Mouse (Mus musculus) neural tube, embryonic 11.5 days (tissue): ENCODE data around the gene Ide. TPM values are rescaled to one million over a fixed set of nuclear protein-coding genes. Genes with fewer than 3 reads are reported as not detected.

ENCODE experiments used
- ATAC-seq: fragments of 200-750 bp; cut with Nextera tagmentation; 2 replicates; pipeline ENCODE4 v1.8.0; 2017; ENCODE audit warnings: moderate number of reproducible peaks, mild to moderate bottlenecking, moderate TSS enrichment, moderate library complexity; ENCODE audit not compliant: insufficient read depth, low FRiP score, low TSS enrichment
- DNase-seq: peaks from one replicate; pipeline ENCODE4 v3.0.0-alpha.2; 2015; ENCODE audit warnings: low spot score
- H3K27ac ChIP-seq: fragments of 300-500 bp; sonication (generic); 2 replicates; pipeline ENCODE4 v1.5.1; 2014; ENCODE audit warnings: low read depth, mild to moderate bottlenecking, low read length
- H3K27me3 ChIP-seq: fragments of 300-500 bp; sonication (generic); 2 replicates; pipeline ENCODE4 v1.6.1; 2014; ENCODE audit warnings: mild to moderate bottlenecking, low read length, mixed read lengths; ENCODE audit not compliant: control insufficient read depth, insufficient read depth
- H3K36me3 ChIP-seq: fragments of 300-500 bp; sonication (generic); 2 replicates; pipeline ENCODE4 v1.6.1; 2014; ENCODE audit warnings: mild to moderate bottlenecking, low read length, moderate library complexity, mixed read lengths; ENCODE audit not compliant: control insufficient read depth, insufficient read depth
- H3K4me1 ChIP-seq: fragments of 300-500 bp; sonication (generic); 2 replicates; pipeline ENCODE4 v1.6.1; 2014; ENCODE audit warnings: low read length, mixed read lengths; ENCODE audit not compliant: control insufficient read depth, insufficient read depth
- H3K4me2 ChIP-seq: fragments of 300-500 bp; sonication (generic); 2 replicates; pipeline ENCODE4 v1.6.1; 2014; ENCODE audit warnings: low read depth, mild to moderate bottlenecking, moderate library complexity
- H3K4me3 ChIP-seq: fragments of 300-500 bp; sonication (generic); 2 replicates; pipeline ENCODE4 v1.5.1; 2014; ENCODE audit warnings: low read depth, low read length
- H3K9ac ChIP-seq: fragments of 300-500 bp; sonication (generic); 2 replicates; pipeline ENCODE4 v1.6.1; 2014; ENCODE audit warnings: mild to moderate bottlenecking, low read length
- H3K9me3 ChIP-seq: fragments of 300-500 bp; sonication (generic); 2 replicates; pipeline ENCODE4 v1.6.1; 2016; ENCODE audit warnings: low read length; ENCODE audit not compliant: control insufficient read depth
- WGBS: fragments of 180-500 bp; shearing (Covaris S2); extraction: QIAGEN DNeasy Blood & Tissue Kit; methylation state at CpG from one replicate; pipeline ENCODE4 v1.1.7; 2014; 5-methylcytosine and 5-hydroxymethylcytosine counted together
- polyA plus RNA-seq: library from polyadenylated mRNA; unstranded; fragments of >200 nt; fragmentation: Nextera tagmentation; extraction: Ambion mirVana; gene quantifications from 2 replicates; pipeline ENCODE4 v1.2.1, GENCODE M21; 2014

Gene Ide
- polyA plus RNA-seq, 1 experiment from 2014 or later = 67.0 TPM

DNA sequence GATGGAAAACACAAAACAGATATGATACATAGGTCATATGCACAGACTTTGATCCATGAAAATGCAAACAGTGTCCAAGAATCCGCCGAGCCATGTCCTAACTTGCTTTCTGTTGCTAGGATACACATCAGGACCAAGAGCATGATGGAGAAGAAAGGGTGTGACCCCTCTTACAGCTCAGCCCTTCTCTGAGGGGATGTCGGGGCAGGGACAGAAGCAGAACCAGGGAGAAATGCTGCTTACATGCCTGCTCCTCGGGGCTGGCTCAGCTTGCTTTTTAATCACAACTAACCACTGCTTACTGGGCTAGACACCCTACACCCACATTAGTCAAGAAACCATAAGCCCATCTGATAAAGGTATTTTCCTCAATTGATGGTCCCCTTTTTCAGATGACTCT is 33.6 kb downstream of the Ide start:
- Histone ChIP-seq H3K9me3 (no peaks in the 10 kb centered on the region), H3K4me2 (no peak overlapping the region), H3K36me3 (no peaks in the 10 kb centered on the region), H3K4me3 (no peak overlapping the region), H3K27me3 (no peaks in the 10 kb centered on the region), H3K9ac (no peak overlapping the region), H3K27ac (no peak overlapping the region), H3K4me1 (no peaks in the 10 kb centered on the region)
- DNase-seq (no peak), ATAC-seq (no peak)
- WGBS = 80% methylated on average over 4 of the region's 4 CpGs

DNA sequence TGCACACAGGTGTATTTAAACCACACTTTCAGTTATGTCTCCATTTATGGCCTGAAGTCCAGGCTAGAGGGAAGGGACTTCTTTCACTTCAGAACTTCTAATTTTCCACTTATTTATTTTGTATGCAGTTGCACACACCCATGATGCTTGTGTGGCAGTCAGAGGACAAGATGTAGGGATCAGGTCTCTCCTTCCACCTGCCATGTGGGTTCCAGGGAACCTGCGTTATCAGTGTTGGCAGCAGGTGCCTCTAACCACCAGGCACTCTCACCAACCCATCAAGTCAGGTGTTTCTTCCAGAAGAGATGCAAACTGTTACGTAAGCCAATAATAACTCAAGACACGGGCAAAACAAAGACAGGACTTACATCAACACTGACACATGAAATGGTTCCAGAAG is 35.9 kb downstream of the Ide start:
- Histone ChIP-seq H3K4me1 (no peaks in the 10 kb centered on the region), H3K4me3 (no peak overlapping the region), H3K27ac (no peak overlapping the region), H3K27me3 (no peaks in the 10 kb centered on the region), H3K9ac (no peak overlapping the region), H3K36me3 (no peaks in the 10 kb centered on the region), H3K4me2 (no peak overlapping the region), H3K9me3 (no peaks in the 10 kb centered on the region)
- no peak for ATAC-seq
- 97% methylated on average over 3 of the region's 3 CpGs for WGBS
- DNase-seq = peak; percentile 48

DNA sequence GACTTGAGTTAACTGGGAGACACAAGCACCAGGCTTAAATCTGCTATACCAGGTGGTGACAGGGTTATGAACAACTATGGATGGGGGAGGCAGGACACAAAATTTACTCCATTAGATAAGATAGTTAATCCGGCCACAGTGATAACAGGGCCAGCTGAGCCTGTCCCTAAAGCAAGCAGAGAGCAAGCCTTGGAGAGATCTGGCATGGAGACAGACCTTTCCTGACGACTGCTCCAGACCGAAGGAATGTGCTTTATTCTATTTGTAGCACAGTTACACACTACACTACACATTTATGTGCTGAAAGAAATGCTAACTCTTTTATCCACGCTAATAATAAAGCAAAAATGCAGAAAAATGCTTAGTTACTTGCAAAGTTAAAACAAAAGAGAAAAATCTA is 46.0 kb downstream of the Ide start:
- H3K4me1 ChIP-seq = no peaks in the 10 kb centered on the region
- H3K4me3 ChIP-seq = no peak overlapping the region
- ATAC-seq = no peak
- 92% methylated on average over 4 of the region's 4 CpGs for WGBS
- H3K4me2 ChIP-seq = no peak overlapping the region
- no peak overlapping the region for H3K9ac ChIP-seq
- no peaks in the 10 kb centered on the region for H3K9me3 ChIP-seq
- DNase-seq = no peak
- no peaks in the 10 kb centered on the region for H3K27me3 ChIP-seq
- H3K36me3 ChIP-seq = no peaks in the 10 kb centered on the region
- H3K27ac ChIP-seq = no peak overlapping the region

DNA sequence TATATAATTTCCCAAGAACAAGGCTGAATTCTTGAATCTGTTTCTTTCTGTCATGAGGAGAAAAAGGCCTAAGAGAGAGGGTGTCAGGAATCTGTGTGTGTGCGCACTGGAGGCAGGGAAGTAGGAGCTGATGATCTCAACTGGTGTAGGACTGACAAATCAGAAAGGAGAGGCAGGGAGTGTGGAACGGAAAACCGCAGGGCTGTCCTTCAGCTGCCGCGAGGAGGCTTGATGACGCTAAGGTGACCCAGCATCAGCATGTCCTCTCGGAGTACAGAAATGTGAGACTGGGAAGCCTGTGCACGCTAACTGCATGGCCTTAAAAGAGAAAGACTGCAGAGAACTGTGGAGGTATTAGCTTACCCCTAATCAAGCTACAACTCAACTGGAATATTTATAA is 46.7 kb downstream of the Ide start:
- H3K9ac ChIP-seq = no peak overlapping the region
- no peaks in the 10 kb centered on the region for H3K36me3 ChIP-seq
- H3K4me2 ChIP-seq = no peak overlapping the region
- WGBS = 85% methylated on average over 8 of the region's 8 CpGs
- DNase-seq (no peak), ATAC-seq (no peak)
- no peaks in the 10 kb centered on the region for H3K27me3 ChIP-seq
- no peaks in the 10 kb centered on the region for H3K4me1 ChIP-seq
- H3K4me3 ChIP-seq = no peak overlapping the region
- H3K9me3 ChIP-seq = no peaks in the 10 kb centered on the region
- H3K27ac ChIP-seq = no peak overlapping the region

DNA sequence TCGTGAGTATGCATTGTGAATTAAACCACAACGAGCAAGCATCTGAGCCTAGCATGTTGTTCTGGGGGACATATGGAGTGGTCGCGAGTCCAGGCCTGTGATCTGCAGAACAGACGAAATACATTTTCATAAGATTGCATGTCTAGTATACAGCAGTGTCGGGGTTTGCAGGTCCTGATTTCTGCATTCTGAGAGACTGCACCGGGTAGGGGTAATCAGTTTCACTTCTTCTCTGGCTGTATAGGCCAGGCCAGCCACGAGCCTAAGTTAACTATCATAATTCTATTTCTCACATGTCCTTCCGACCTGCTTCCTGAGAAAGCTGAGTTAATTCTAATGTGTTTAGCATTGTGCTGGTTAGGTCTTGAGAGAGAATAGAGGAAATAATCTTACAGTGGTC is 52.9 kb downstream of the Ide start:
- no peak overlapping the region for H3K27ac ChIP-seq
- ATAC-seq (no peak), DNase-seq (no peak)
- no peaks in the 10 kb centered on the region for H3K27me3 ChIP-seq
- no peak overlapping the region for H3K4me3 ChIP-seq
- H3K36me3 ChIP-seq = 0 out of 2 replicates have a peak, but pooled peaks cover 3% of the 10 kb centered on the region
- no peaks in the 10 kb centered on the region for H3K9me3 ChIP-seq
- WGBS = 93% methylated on average over 9 of the region's 9 CpGs
- H3K4me1 ChIP-seq = no peaks in the 10 kb centered on the region
- no peak overlapping the region for H3K9ac ChIP-seq
- no peak overlapping the region for H3K4me2 ChIP-seq

DNA sequence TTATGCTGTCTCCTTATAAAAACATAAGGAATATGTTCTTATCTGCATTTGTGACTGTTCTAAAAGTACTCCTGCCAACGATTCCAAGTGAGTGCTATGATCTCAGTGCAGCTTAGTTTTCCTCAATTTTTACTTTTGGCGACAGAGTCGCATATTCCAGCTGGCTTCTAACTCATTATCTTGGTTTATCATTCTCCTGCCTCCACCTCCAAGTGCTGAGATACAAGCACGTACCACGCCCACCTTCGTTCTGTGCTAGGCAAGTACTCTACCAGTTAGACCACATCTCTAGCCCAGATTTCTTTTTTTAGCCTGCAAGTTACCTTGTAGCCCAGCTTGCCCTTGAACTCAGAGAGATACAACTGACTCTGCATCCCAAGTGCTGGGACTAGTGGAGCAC is 54.5 kb downstream of the Ide start:
- Histone ChIP-seq H3K4me2 (no peak overlapping the region), H3K9me3 (no peaks in the 10 kb centered on the region), H3K36me3 (peaks cover 3% of the 10 kb centered on the region; the same call in 1 of the 2 replicates), H3K4me3 (no peak overlapping the region), H3K4me1 (no peaks in the 10 kb centered on the region), H3K27me3 (no peaks in the 10 kb centered on the region), H3K27ac (no peak overlapping the region), H3K9ac (no peak overlapping the region)
- WGBS = 96% methylated on average over 6 of the region's 6 CpGs
- DNase-seq (no peak), ATAC-seq (no peak)

DNA sequence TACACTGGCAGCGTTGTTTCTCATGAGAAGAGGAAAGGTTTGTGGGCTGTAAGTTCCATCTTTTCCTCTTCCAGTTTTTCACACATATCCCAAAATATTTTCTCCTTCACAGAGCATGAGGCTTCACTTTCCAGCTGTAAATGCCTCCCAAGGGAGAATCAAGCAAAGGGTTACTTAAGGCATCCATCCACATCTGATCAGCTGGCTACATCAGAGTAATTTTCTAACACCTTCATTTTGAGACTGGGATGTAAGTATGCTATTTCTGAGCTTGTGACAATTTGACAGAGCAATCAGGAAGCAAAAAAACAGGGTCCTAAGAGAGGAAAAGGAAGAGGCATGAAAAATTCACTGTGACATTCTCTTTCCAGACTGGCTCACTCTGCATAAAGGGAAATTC is 55.9 kb downstream of the Ide start:
- peaks cover 3% of the 10 kb centered on the region; the same call in 1 of the 2 replicates for H3K36me3 ChIP-seq
- WGBS = 87% methylated on average over 1 of the region's 1 CpGs
- ATAC-seq = no peak

DNA sequence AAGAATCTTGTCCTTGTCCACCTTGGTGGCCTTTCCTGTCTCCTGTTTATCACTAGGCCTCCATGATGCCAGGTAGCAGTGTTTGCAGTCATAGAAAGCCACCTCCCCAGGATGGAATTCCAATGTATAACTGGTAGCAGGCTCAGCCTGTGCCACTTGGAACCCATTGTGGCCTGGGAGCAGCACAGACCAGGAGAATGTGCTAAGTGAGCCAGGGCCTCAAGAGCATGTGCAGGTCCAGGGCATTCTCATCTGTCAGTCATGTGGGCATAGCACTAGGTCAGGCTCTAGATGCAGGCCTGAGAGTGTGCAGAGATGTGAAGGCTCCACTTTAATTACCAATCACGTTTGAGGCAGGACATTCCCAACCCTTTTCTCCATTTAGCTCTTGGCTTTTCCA is 58.5 kb downstream of the Ide start:
- H3K9me3 ChIP-seq = no peaks in the 10 kb centered on the region
- no peaks in the 10 kb centered on the region for H3K4me1 ChIP-seq
- H3K4me3 ChIP-seq = no peak overlapping the region
- DNase-seq = no peak
- no peaks in the 10 kb centered on the region for H3K27me3 ChIP-seq
- H3K4me2 ChIP-seq = no peak overlapping the region
- H3K9ac ChIP-seq = no peak overlapping the region
- ATAC-seq = no peak
- no peak overlapping the region for H3K27ac ChIP-seq
- 81% methylated on average over 1 of the region's 1 CpGs for WGBS
- H3K36me3 ChIP-seq = peaks cover 3% of the 10 kb centered on the region; the same call in 1 of the 2 replicates

More for the DNA sequence above, 55.9 kb downstream of the Ide start:
- DNase-seq = no peak
- Histone ChIP-seq H3K27me3 (no peaks in the 10 kb centered on the region), H3K4me3 (no peak overlapping the region), H3K4me2 (no peak overlapping the region), H3K9ac (no peak overlapping the region), H3K27ac (no peak overlapping the region), H3K9me3 (no peaks in the 10 kb centered on the region), H3K4me1 (no peaks in the 10 kb centered on the region)

DNA sequence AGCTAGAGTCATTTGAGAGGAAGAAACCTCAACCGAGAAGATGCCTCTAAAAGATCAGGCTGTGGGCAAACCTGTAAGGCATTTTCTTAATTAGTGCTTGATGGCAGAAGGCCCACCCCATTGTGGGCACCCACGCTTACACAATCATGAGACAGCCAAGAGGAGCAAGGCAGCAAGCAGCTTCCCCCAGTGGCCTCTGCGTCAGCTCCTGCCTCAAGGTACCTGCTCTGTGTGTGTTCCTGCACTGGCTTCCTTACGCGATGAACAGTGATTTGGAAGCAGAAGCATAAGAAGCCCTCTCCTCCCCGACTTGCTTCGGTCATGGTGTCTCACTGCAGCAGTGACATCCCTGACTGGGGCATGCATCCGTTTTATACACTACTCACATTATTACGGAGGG is 62.1 kb downstream of the Ide start:
- H3K9ac ChIP-seq = no peak overlapping the region
- no peaks in the 10 kb centered on the region for H3K27me3 ChIP-seq

More for the DNA sequence above, 62.1 kb downstream of the Ide start:
- DNase-seq (no peak), ATAC-seq (no peak)
- H3K9me3 ChIP-seq = no peaks in the 10 kb centered on the region
- no peak overlapping the region for H3K27ac ChIP-seq
- no peak overlapping the region for H3K4me2 ChIP-seq
- 93% methylated on average over 9 of the region's 9 CpGs for WGBS
- no peaks in the 10 kb centered on the region for H3K4me1 ChIP-seq
- H3K4me3 ChIP-seq = no peak overlapping the region
- peaks cover 3% of the 10 kb centered on the region; the same call in 1 of the 2 replicates for H3K36me3 ChIP-seq
